Mouse (Mus musculus) left cerebral cortex, postnatal 10 days (tissue): ENCODE measurements around the gene Sulf2. TPM values are rescaled to one million over a fixed set of nuclear protein-coding genes. Genes with fewer than 3 reads are reported as not detected.

ENCODE experiments used
- DNase-seq, 2 experiments: peaks; one replicate each; pipeline ENCODE4 v3.0.0; 2021 to 2022; ENCODE audit warnings: low spot score in 2 of 2, mixed read lengths in 1 of 2; ENCODE audit errors: extremely low spot score in 1 of 2
- intact Hi-C: fragments of 180-260 bp; cut with DNase I; formaldehyde crosslinking; loops from one replicate; pipeline ENCODE4 v1.15.1; 2025
- total RNA-seq, 2 experiments: library from RNA; stranded (reverse); gene quantifications; 2 replicates each; pipeline ENCODE4 v1.2.3; 2021

Gene Sulf2
- total RNA-seq, 2 experiments from 2014 or later, result 148 to 169 TPM

- intact Hi-C loops, result no loop called here
- DNase-seq, result peak in 1 of 2 experiments; percentile 48
Observed at GRCm38 (mm10) chr2:166135711-166136485, 19.6 kb downstream of the Sulf2 start.

GRCm38 (mm10) chr2:166128756-166129155, 26.7 kb downstream of the Sulf2 start:
- intact Hi-C loops, result no loop called here
- no peak for DNase-seq

GRCm38 (mm10) chr2:166128032-166128431, 27.4 kb downstream of the Sulf2 start:
- DNase-seq, result no peak
- intact Hi-C loops, result no loop called here

- intact Hi-C loops, result no loop called here
- DNase-seq, result no peak
Observed at GRCm38 (mm10) chr2:166126343-166126742, 29.1 kb downstream of the Sulf2 start.

GRCm38 (mm10) chr2:166125492-166126252, 29.8 kb downstream of the Sulf2 start:
- no peak for DNase-seq

GRCm38 (mm10) chr2:166125033-166125432, 30.4 kb downstream of the Sulf2 start:
- DNase-seq, result no peak
- intact Hi-C loops, result no loop called here

More at GRCm38 (mm10) chr2:166125492-166126252, 29.8 kb downstream of the Sulf2 start:
- intact Hi-C loops, result no loop called here

GRCm38 (mm10) chr2:166122781-166123180, 32.7 kb downstream of the Sulf2 start:
- no peak for DNase-seq
- intact Hi-C loops, result no loop called here

GRCm38 (mm10) chr2:166121681-166122355, 33.6 kb downstream of the Sulf2 start:
- no peak for DNase-seq
- intact Hi-C loops, result no loop called here

GRCm38 (mm10) chr2:166119992-166120391, 35.5 kb downstream of the Sulf2 start:
- intact Hi-C loops, result no loop called here
- no peak for DNase-seq

- intact Hi-C loops, result no loop called here
- DNase-seq, result no peak
Observed at GRCm38 (mm10) chr2:166116704-166117103, 38.8 kb downstream of the Sulf2 start.

- intact Hi-C loops, result no loop called here
- no peak for DNase-seq
Observed at GRCm38 (mm10) chr2:166116278-166116608, 39.2 kb downstream of the Sulf2 start.

- DNase-seq, result no peak
- intact Hi-C loops, result no loop called here
Observed at GRCm38 (mm10) chr2:166115571-166116277, 39.7 kb downstream of the Sulf2 start.

- no peak for DNase-seq
Observed at GRCm38 (mm10) chr2:166112986-166113385, 42.5 kb downstream of the Sulf2 start.

GRCm38 (mm10) chr2:166111831-166112250, 43.6 kb downstream of the Sulf2 start:
- intact Hi-C loops, result no loop called here

More at GRCm38 (mm10) chr2:166112986-166113385, 42.5 kb downstream of the Sulf2 start:
- intact Hi-C loops, result no loop called here

GRCm38 (mm10) chr2:166111238-166111637, 44.2 kb downstream of the Sulf2 start:
- intact Hi-C loops, result no loop called here

More at GRCm38 (mm10) chr2:166111831-166112250, 43.6 kb downstream of the Sulf2 start:
- no peak for DNase-seq

GRCm38 (mm10) chr2:166110764-166111163, 44.7 kb downstream of the Sulf2 start:
- intact Hi-C loops, result no loop called here
- no peak for DNase-seq

More at GRCm38 (mm10) chr2:166111238-166111637, 44.2 kb downstream of the Sulf2 start:
- no peak for DNase-seq

GRCm38 (mm10) chr2:166108326-166108725, 47.1 kb downstream of the Sulf2 start:
- peak; percentile 85 to 89 for DNase-seq
- intact Hi-C loops, result loop anchor here (2.0 to 5.0 kb wide), 3 partner anchors 44 to 456 kb away; no protein-coding TSS in a partner anchor

GRCm38 (mm10) chr2:166107911-166108310, 47.6 kb downstream of the Sulf2 start:
- DNase-seq, result peak in 1 of 2 experiments; percentile 38
- intact Hi-C loops, result loop anchor here (2.0 to 5.0 kb wide), 3 partner anchors 44 to 457 kb away; no protein-coding TSS in a partner anchor
